Mouse (Mus musculus) midbrain, embryonic 11.5 days (tissue): ENCODE results near the gene Nnat. TPM values are rescaled to one million over a fixed set of nuclear protein-coding genes. Genes with fewer than 3 reads are reported as not detected.

Experiments used
- ATAC-seq: fragments of 200-750 bp; cut with Nextera tagmentation; 2 replicates; pipeline ENCODE4 v1.8.0; 2017; ENCODE audit warnings: moderate TSS enrichment, moderate library complexity; ENCODE audit not compliant: low FRiP score
- DNase-seq: peaks from one replicate; pipeline ENCODE4 v3.0.0; 2015; ENCODE audit warnings: low spot score; ENCODE audit errors: missing footprints
- H3K27ac ChIP-seq: fragments of 300-500 bp; sonication (generic); 2 replicates; pipeline ENCODE4 v1.5.1; 2014; ENCODE audit warnings: low read depth, low read length
- H3K27me3 ChIP-seq: fragments of 300-500 bp; sonication (generic); 2 replicates; pipeline ENCODE4 v1.6.1; 2014; ENCODE audit warnings: mild to moderate bottlenecking, low read length, moderate library complexity, mixed read lengths; ENCODE audit not compliant: control insufficient read depth, insufficient read depth
- H3K36me3 ChIP-seq: fragments of 300-500 bp; sonication (generic); 2 replicates; pipeline ENCODE4 v1.6.1; 2014; ENCODE audit warnings: mild to moderate bottlenecking, low read length, moderate library complexity, mixed read lengths; ENCODE audit not compliant: control insufficient read depth, insufficient read depth
- H3K4me1 ChIP-seq: fragments of 300-500 bp; sonication (generic); 2 replicates; pipeline ENCODE4 v1.6.1; 2014; ENCODE audit warnings: low read length; ENCODE audit not compliant: control insufficient read depth, insufficient read depth
- H3K4me2 ChIP-seq: fragments of 300-500 bp; sonication (generic); 2 replicates; pipeline ENCODE4 v1.6.1; 2014; ENCODE audit warnings: mild to moderate bottlenecking, moderate library complexity
- H3K4me3 ChIP-seq: fragments of 300-500 bp; sonication (generic); 2 replicates; pipeline ENCODE4 v1.5.1; 2014; ENCODE audit warnings: low read depth, low read length
- H3K9ac ChIP-seq: fragments of 300-500 bp; sonication (generic); 2 replicates; pipeline ENCODE4 v1.6.1; 2014; ENCODE audit warnings: low read length
- H3K9me3 ChIP-seq: fragments of 300-500 bp; sonication (generic); 2 replicates; pipeline ENCODE4 v1.6.1; 2016; ENCODE audit warnings: low read length; ENCODE audit not compliant: control insufficient read depth
- WGBS: fragments of 180-500 bp; shearing (Covaris S2); extraction: QIAGEN DNeasy Blood & Tissue Kit; methylation state at CpG from one replicate; pipeline ENCODE4 v1.1.7; 2014; 5-methylcytosine and 5-hydroxymethylcytosine counted together
- polyA plus RNA-seq: library from polyadenylated mRNA; unstranded; fragments of >200 nt; fragmentation: Nextera tagmentation; extraction: Ambion mirVana; gene quantifications from 2 replicates; pipeline ENCODE4 v1.2.1, GENCODE M21; 2014

Nnat gene
- polyA plus RNA-seq, 1 experiment from 2014 or later, result 1,391 TPM

GRCm38 (mm10) chr2:157542415-157542814 lies 17.5 kb upstream of the Nnat start:
- ATAC-seq (no peak), DNase-seq (no peak)
- H3K4me1 ChIP-seq, result peaks cover 43% of the 10 kb centered on the region
- H3K4me2 ChIP-seq, result no peak overlapping the region
- no peaks in the 10 kb centered on the region for H3K36me3 ChIP-seq
- H3K9me3 ChIP-seq, result no peaks in the 10 kb centered on the region
- no peak overlapping the region for H3K4me3 ChIP-seq
- 69% methylated on average over 4 of the region's 4 CpGs for WGBS
- H3K27me3 ChIP-seq, result peaks cover 17% of the 10 kb centered on the region
- peak overlapping the region; percentile 40; the same call in 1 of the 2 replicates for H3K9ac ChIP-seq
- H3K27ac ChIP-seq, result peak overlapping the region; percentile 25; the same call in 1 of the 2 replicates

- H3K9me3 ChIP-seq, result no peaks in the 10 kb centered on the region
- H3K27me3 ChIP-seq, result peaks cover 8% of the 10 kb centered on the region
- no peak overlapping the region for H3K27ac ChIP-seq
- H3K4me3 ChIP-seq, result no peak overlapping the region
- H3K4me2 ChIP-seq, result no peak overlapping the region
- H3K4me1 ChIP-seq, result peaks cover 48% of the 10 kb centered on the region
- WGBS, result 76% methylated on average over 9 of the region's 9 CpGs
- no peak for DNase-seq
- no peak overlapping the region for H3K9ac ChIP-seq
- H3K36me3 ChIP-seq, result 0 out of 2 replicates have a peak, but pooled peaks cover 2% of the 10 kb centered on the region
- ATAC-seq, result no peak
These were observed 15.5 kb upstream of the Nnat start for GRCm38 (mm10) chr2:157544333-157544888.

- ATAC-seq, result no peak
- no peak overlapping the region for H3K4me2 ChIP-seq
- peaks cover 4% of the 10 kb centered on the region for H3K27me3 ChIP-seq
- H3K9me3 ChIP-seq, result no peaks in the 10 kb centered on the region
- H3K9ac ChIP-seq, result no peak overlapping the region
- H3K36me3 ChIP-seq, result 0 out of 2 replicates have a peak, but pooled peaks cover 2% of the 10 kb centered on the region
- DNase-seq, result no peak
- H3K4me3 ChIP-seq, result no peak overlapping the region
- H3K4me1 ChIP-seq, result peaks cover 29% of the 10 kb centered on the region
- no peak overlapping the region for H3K27ac ChIP-seq
These were observed 13.2 kb upstream of the Nnat start for GRCm38 (mm10) chr2:157546686-157547085.

GRCm38 (mm10) chr2:157550292-157550691 lies 9.6 kb upstream of the Nnat start:
- H3K4me3 ChIP-seq, result no peak overlapping the region
- H3K9ac ChIP-seq, result no peak overlapping the region
- peaks cover 13% of the 10 kb centered on the region for H3K4me1 ChIP-seq
- ATAC-seq (no peak), DNase-seq (no peak)
- H3K27ac ChIP-seq, result no peak overlapping the region
- no peak overlapping the region for H3K4me2 ChIP-seq
- 88% methylated on average over 4 of the region's 4 CpGs for WGBS
- 0 out of 2 replicates have a peak, but pooled peaks cover 2% of the 10 kb centered on the region for H3K36me3 ChIP-seq
- no peaks in the 10 kb centered on the region for H3K9me3 ChIP-seq
- H3K27me3 ChIP-seq, result peaks cover 1% of the 10 kb centered on the region

GRCm38 (mm10) chr2:157552158-157552886 lies 7.6 kb upstream of the Nnat start:
- H3K36me3 ChIP-seq, result 0 out of 2 replicates have a peak, but pooled peaks cover 2% of the 10 kb centered on the region
- WGBS, result 91% methylated on average over 10 of the region's 10 CpGs
- ATAC-seq (no peak), DNase-seq (no peak)
- H3K27ac ChIP-seq, result no peak overlapping the region
- H3K27me3 ChIP-seq, result no peaks in the 10 kb centered on the region; the same call in 1 of the 2 replicates
- H3K4me3 ChIP-seq, result no peak overlapping the region
- no peaks in the 10 kb centered on the region for H3K9me3 ChIP-seq
- H3K4me1 ChIP-seq, result peaks cover 6% of the 10 kb centered on the region
- no peak overlapping the region for H3K9ac ChIP-seq
- H3K4me2 ChIP-seq, result no peak overlapping the region

- peaks cover 4% of the 10 kb centered on the region; the same call in 1 of the 2 replicates for H3K4me1 ChIP-seq
- no peak overlapping the region for H3K27ac ChIP-seq
- H3K4me2 ChIP-seq, result no peak overlapping the region
- H3K9ac ChIP-seq, result no peak overlapping the region
- H3K36me3 ChIP-seq, result peaks cover 10% of the 10 kb centered on the region
- whole genome bisulfite sequencing, result 71% methylated on average over 5 of the region's 5 CpGs
- no peak for ATAC-seq
- peaks cover 13% of the 10 kb centered on the region for H3K9me3 ChIP-seq
- no peaks in the 10 kb centered on the region; the same call in 1 of the 2 replicates for H3K27me3 ChIP-seq
- DNase-seq, result no peak
- H3K4me3 ChIP-seq, result no peak overlapping the region
These were observed 3.7 kb upstream of the Nnat start for GRCm38 (mm10) chr2:157556074-157556698.

GRCm38 (mm10) chr2:157558051-157558450 lies 1.8 kb upstream of the Nnat start:
- H3K36me3 ChIP-seq, result peaks cover 21% of the 10 kb centered on the region
- H3K9ac ChIP-seq, result no peak overlapping the region
- no peaks in the 10 kb centered on the region; the same call in 1 of the 2 replicates for H3K27me3 ChIP-seq
- H3K4me3 ChIP-seq, result no peak overlapping the region
- ATAC-seq (no peak), DNase-seq (no peak)
- peaks cover 10% of the 10 kb centered on the region for H3K4me1 ChIP-seq
- WGBS, result 70% methylated on average over 9 of the region's 9 CpGs
- no peak overlapping the region for H3K4me2 ChIP-seq
- H3K9me3 ChIP-seq, result peaks cover 21% of the 10 kb centered on the region
- H3K27ac ChIP-seq, result no peak overlapping the region

DNA sequence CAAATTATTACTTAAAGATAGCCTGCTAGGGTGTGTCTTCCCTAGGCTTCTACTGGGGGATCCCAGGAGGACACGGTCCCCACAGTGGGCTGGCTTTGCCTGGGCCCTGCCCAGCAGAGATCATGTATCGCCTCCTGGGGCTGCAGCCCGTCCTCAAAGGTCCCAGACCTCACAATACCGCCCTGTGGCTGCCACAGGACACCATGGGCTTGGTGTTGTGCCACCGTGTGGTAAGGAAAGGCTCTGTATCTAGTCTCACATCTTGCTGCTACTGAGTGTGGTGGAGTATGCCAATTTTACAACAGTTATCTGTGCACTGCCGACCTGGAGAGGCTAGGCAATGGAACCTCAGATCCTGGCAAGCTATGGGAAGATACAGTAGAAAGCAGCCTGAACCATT lies 1.4 kb upstream of the Nnat start:
- H3K9me3 ChIP-seq, result peaks cover 21% of the 10 kb centered on the region
- no peak overlapping the region for H3K4me2 ChIP-seq
- H3K27ac ChIP-seq, result no peak overlapping the region
- no peak overlapping the region for H3K4me3 ChIP-seq
- 46% methylated on average over 6 of the region's 6 CpGs for WGBS
- no peak overlapping the region for H3K9ac ChIP-seq
- H3K4me1 ChIP-seq, result peaks cover 10% of the 10 kb centered on the region
- ATAC-seq (no peak), DNase-seq (no peak)
- H3K36me3 ChIP-seq, result peaks cover 21% of the 10 kb centered on the region
- no peaks in the 10 kb centered on the region; the same call in 1 of the 2 replicates for H3K27me3 ChIP-seq

DNA sequence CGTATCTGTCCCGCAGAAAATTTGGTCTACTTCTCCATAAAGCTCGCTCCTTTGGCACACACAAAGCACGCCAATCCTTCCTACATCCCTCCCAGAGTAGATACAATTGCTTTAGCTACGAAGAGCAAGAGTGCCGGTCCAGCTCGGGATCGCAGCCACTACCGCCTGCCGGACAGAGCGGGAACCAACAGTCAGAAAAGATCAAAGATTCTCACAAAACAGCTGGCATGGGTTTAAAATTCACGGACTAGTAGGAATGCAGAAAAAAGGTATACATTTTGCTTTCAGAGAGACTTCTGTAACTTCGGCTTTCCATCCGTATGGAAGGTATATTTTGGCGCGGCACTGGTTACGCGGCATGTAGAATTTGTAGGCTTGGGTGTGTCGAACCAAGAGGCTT lies 438 bp upstream of the Nnat start:
- peak overlapping the region; percentile 58 for H3K4me2 ChIP-seq
- no peak overlapping the region for H3K27ac ChIP-seq
- no peaks in the 10 kb centered on the region; the same call in 1 of the 2 replicates for H3K27me3 ChIP-seq
- H3K36me3 ChIP-seq, result peaks cover 21% of the 10 kb centered on the region
- H3K4me1 ChIP-seq, result peaks cover 10% of the 10 kb centered on the region
- 0 out of 2 replicates have a peak overlapping the region, but pooled peaks have one; percentile 1 for H3K4me3 ChIP-seq
- 49% methylated on average over 19 of the region's 19 CpGs for WGBS
- no peak for ATAC-seq
- peaks cover 21% of the 10 kb centered on the region for H3K9me3 ChIP-seq
- no peak for DNase-seq
- no peak overlapping the region for H3K9ac ChIP-seq
